Mouse (Mus musculus): Measurements from ENCODE around the gene Gon4l. TPM values are rescaled to one million over a fixed set of nuclear protein-coding genes. Genes with fewer than 3 reads are reported as not detected.
A peak's percentile ranks its signal among the peaks of the same experiment; 100 is the strongest.
"Not testable (repeated sequence)": the region's sequence is repeated elsewhere in the genome, so short reads cannot be mapped to it uniquely, and the experiment has no call there.

Gon4l gene
- 5.6 and 6.7 TPM in 2 replicates for total RNA-seq (2015; ENCODE audit: low replicate concordance)
- total RNA-seq (2017; ENCODE audit: low replicate concordance): 13.5 and 20.4 TPM in 2 replicates

DNA sequence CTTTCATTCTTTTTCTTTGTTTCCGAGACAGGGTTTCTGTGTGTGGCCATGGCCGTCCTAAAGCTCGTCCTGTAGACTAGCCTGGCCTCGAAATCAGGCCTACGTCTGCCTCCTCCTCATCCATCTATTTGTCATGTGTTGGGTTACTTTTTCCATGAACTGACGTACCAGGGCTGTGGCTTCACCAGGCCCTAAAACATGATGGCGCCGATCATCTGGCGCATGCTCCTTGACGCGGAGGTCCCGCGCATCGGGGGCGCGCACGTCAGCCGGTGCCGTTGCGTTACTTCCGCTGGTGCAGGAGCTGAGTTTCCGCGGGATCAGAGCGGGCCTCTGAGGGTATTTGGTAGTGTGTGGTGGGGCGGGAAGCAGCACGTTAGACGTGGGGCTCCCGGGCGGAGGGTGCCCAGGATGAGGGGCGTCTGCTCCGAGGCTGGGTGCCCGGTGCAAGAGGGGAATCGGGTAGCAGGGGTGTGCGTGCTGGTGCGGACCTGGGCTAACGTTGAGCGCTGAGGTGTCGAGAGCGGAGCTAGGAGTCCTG lies at the start of gene Gon4l:
Gene Gon4l, plus strand, starts transcription at position 281 of the 541 bp plus-strand sequence.
- peak; percentile 90 for ATAC-seq (replicated peaks; ENCODE audit: low FRiP score, poor library complexity, severe bottlenecking)

DNA sequence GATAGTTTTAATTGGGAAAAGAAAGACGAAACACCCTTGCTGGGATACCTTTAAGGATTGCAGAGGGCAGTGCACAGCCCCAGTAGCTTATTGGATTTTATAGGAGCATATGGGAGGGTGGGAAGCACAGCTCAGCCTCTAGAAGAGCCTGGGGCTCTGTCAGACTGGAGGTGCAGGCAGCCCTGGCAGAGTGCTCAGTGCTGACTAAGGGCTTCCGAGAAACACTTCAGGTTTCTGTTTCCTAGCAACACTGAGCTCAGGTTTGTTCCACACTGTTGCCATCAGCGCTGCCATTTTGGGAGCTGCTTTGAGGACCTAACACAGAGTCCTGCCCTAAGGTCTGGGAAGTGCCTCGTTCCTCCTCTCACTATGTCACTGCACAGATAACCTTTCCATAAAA lies 48.7 kb upstream of the Gon4l start:
- not testable (repeated sequence) for ATAC-seq (replicated peaks; ENCODE audit: low FRiP score, poor library complexity, severe bottlenecking)

- ATAC-seq (replicated peaks; ENCODE audit: low FRiP score, poor library complexity, severe bottlenecking): not testable (repeated sequence)
Observed at GRCm38 (mm10) chr3:88786805-88787204, 48.2 kb upstream of the Gon4l start.

DNA sequence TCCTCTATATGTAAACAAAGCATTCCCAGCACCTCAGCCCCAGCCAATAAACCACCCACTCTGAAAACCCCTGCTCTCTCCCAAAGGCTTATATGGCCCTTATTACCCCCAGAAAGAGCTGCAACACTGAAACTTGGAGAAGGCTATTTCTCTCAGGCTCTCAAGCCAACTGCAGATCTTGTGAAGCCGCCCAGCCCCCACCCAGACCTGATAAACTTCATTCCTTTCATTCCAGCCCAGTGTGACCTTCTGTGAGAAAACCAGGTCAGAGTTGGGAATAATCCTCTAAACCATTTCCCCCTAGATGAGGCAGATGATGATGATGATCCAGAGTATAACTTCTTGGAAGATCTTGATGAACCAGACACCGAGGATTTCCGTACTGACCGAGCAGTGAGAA lies 47.0 kb upstream of the Gon4l start:
- not testable (repeated sequence) for ATAC-seq (replicated peaks; ENCODE audit: low FRiP score, poor library complexity, severe bottlenecking)

DNA sequence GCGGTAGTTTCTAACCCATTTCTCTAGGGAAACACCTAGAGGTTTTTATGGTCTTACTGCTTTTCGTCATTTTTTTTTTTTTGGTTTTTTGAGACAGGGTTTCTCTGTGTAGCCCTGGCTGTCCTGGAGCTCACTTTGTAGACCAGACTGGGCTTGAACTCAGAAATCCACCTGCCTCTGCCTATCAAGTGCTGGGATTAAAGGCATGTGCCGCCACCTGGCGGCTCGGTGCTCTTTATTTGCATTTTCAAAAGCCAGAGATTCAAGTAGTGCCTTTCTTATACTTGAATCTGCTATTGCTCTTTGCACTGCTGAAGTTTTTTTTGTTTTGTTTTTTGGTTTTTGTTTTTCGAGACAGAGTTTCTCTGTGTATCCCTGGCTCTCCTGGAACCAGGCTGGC lies 37.5 kb upstream of the Gon4l start:
- not testable (repeated sequence) for ATAC-seq (replicated peaks; ENCODE audit: low FRiP score, poor library complexity, severe bottlenecking)

DNA sequence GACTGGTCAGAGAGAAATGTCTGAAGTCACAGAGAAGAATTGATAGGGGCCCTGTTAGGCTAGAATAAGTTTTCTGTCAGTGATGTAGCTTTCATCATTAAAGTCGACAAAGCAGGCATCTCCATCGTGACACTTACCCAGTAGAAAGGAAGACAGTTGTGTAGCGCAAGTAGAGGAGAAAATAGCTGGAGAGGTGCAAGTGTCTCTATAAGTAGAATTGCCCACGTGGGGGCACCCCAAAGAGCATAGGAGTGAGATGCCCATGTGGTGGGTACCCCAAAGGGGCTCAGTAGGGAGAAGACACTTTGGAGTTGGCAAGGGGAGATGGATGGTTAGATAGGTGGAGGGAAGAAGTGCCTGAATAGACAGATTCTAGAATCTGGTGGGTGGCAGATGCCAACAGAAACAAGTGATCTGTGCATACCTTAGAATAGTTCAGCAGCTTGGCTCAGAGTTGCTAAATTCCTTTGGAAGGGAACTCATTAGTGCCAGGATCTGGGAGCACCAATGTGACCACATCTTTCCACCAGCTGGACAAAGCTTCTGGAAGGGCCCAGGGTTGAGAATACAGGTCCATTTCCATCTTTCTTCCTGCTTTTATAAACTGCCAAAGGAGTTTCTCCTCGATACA lies 31.0 kb upstream of the Gon4l start:
- ATAC-seq (replicated peaks; ENCODE audit: low FRiP score, poor library complexity, severe bottlenecking): no peak

- ATAC-seq (replicated peaks; ENCODE audit: low FRiP score, poor library complexity, severe bottlenecking): no peak
Observed at GRCm38 (mm10) chr3:88825710-88826109, 9.3 kb upstream of the Gon4l start.

DNA sequence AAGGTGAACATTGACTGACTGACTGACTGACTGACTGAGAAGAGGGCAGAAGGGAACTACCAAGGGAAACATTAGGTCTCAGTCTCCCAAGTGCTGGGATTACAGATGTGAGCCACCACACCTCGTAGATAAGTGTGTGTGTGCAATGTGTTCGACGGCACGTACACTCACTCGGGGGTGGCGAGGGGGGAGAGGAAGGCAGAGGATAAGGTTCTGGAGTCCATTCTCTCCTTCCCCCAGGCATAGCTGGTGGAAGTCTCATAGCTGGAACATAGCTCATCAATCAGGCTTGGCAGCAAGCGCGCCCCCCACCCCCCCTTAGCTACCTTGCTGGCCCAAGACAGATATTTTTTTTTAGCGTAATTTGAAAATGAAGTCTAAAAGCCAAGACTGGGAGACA lies 7.8 kb upstream of the Gon4l start:
- ATAC-seq (replicated peaks; ENCODE audit: low FRiP score, poor library complexity, severe bottlenecking): no peak

- not testable (repeated sequence) for ATAC-seq (replicated peaks; ENCODE audit: low FRiP score, poor library complexity, severe bottlenecking)
Observed at GRCm38 (mm10) chr3:88831177-88832121, 3.6 kb upstream of the Gon4l start.

GRCm38 (mm10) chr3:88832388-88832787 lies 2.6 kb upstream of the Gon4l start:
- peak; percentile 78 for ATAC-seq (replicated peaks; ENCODE audit: low FRiP score, poor library complexity, severe bottlenecking)

DNA sequence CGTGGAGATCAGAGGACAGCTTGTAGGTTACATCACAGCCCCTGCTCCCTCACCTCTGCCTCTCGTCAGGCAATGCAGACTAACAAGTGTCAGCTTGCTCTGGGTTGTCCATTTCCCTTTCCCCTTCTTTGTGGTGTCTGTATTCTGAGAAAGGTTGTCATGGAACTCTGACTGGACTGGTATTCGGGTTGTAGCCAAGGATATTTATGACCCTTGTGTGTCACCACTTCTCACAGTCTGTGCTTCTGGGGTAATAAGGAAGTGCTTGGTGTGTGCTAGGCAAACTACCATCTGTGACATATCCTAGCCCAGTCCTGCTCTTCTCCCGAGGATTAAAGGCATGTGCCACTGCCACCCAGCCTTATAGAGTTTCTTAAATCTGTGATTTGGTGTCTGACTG lies 14.1 kb downstream of the Gon4l start:
- ATAC-seq (replicated peaks; ENCODE audit: low FRiP score, poor library complexity, severe bottlenecking): no peak

GRCm38 (mm10) chr3:88855837-88856236 lies 20.8 kb downstream of the Gon4l start:
- ATAC-seq (replicated peaks; ENCODE audit: low FRiP score, poor library complexity, severe bottlenecking): no peak

GRCm38 (mm10) chr3:88862129-88862528 lies 27.1 kb downstream of the Gon4l start:
- ATAC-seq (replicated peaks; ENCODE audit: low FRiP score, poor library complexity, severe bottlenecking): no peak

GRCm38 (mm10) chr3:88866735-88867134 lies 31.7 kb downstream of the Gon4l start:
- ATAC-seq (replicated peaks; ENCODE audit: low FRiP score, poor library complexity, severe bottlenecking): not testable (repeated sequence)

GRCm38 (mm10) chr3:88867177-88867576 lies 32.1 kb downstream of the Gon4l start:
- not testable (repeated sequence) for ATAC-seq (replicated peaks; ENCODE audit: low FRiP score, poor library complexity, severe bottlenecking)

DNA sequence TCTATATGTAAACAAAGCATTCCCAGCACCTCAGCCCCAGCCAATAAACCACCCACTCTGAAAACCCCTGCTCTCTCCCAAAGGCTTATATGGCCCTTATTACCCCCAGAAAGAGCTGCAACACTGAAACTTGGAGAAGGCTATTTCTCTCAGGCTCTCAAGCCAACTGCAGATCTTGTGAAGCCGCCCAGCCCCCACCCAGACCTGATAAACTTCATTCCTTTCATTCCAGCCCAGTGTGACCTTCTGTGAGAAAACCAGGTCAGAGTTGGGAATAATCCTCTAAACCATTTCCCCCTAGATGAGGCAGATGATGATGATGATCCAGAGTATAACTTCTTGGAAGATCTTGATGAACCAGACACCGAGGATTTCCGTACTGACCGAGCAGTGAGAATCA lies 33.4 kb downstream of the Gon4l start:
- not testable (repeated sequence) for ATAC-seq (replicated peaks; ENCODE audit: low FRiP score, poor library complexity, severe bottlenecking)

DNA sequence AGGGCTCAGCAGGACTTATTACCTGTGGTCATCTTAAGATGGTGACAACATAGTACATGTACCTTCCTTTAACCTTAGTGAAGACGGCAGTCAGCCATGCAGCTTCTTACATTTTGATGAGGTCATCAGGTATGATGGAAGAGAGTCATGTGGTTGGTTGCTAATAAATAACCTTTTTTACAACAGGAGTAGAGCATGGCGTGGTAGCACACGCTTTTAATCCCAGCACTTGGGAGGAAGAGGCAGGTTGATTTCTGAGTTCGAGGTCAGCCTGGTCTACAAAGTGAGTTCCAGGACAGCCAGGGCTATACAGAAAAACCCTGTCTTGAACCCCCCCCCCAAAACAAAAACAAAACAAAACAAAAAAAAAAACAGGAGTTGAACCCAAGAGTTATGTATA lies 47.5 kb downstream of the Gon4l start:
- not testable (repeated sequence) for ATAC-seq (replicated peaks; ENCODE audit: low FRiP score, poor library complexity, severe bottlenecking)

DNA sequence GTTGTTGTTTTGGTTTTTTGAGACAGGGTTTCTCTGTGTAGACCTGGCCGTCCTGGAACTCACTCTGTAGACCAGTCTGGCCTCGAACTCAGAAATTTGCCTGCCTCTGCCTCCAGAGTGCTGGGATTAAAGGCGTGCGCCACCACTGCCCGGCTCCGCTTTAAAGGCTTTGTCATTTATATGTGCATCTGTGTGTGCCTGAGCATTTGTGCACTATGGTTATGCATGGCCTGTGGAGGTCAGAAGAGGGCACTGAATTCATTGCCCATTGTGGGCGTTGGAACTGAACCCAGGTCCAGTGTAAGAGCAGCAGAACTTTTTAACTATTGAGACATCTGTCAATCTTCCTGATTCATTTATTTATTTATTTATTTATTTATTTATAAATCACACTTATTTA lies 58.0 kb downstream of the Gon4l start:
- not testable (repeated sequence) for ATAC-seq (replicated peaks; ENCODE audit: low FRiP score, poor library complexity, severe bottlenecking)

DNA sequence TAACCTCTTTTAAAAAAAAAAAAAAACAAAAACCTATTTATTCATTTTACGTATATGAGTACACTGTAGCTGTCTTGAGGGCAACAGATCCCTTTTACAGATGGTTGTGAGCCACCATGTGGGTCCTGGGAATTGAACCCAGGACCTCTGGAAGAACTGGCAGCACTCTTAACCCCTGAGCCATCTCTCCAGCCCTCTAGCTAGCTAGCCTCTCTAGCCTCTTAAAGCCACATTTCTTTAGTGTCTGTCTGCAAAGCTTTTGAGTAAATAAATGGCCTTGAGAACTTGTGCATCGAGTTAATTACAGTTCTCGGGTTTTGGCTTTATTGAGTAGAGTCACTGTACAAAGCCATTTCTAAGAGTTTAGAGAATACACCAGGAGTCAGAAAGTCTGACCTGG lies 69.8 kb downstream of the Gon4l start:
- no peak for ATAC-seq (replicated peaks; ENCODE audit: low FRiP score, poor library complexity, severe bottlenecking)

- no peak for ATAC-seq (replicated peaks; ENCODE audit: low FRiP score, poor library complexity, severe bottlenecking)
Observed at GRCm38 (mm10) chr3:88905209-88905608, 70.2 kb downstream of the Gon4l start.

- no peak for ATAC-seq (replicated peaks; ENCODE audit: low FRiP score, poor library complexity, severe bottlenecking)
Observed at GRCm38 (mm10) chr3:88905741-88906140, 70.7 kb downstream of the Gon4l start.
